Mouse (Mus musculus) spleen, postnatal 14 days (tissue): Measurements from ENCODE around the gene Alkbh2.

Experiments used
- DNase-seq, 2 experiments: peaks; one replicate each; pipeline ENCODE4 v3.0.0; 2021 to 2022; ENCODE audit warnings: low spot score in 2 of 2

The Alkbh2 gene

DNA sequence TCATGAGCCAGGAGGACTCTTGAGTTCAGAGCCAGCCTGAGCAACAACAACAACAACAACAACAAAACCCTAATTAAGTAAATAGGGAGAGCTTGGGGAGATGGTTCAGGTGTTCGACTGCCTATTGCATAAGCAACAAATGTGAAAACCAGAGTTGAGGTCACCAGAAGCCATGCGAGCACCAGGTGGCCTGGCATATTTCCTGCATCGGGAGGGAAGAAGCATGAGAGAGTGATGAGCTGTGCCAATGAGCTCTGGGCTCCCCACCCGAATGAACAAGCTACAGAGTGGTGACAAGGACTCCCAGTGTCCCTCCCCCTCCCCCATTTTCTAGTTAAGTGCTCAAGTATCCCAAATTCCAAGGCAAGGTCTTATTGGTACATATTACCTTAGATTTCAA lies 26.1 kb downstream of the Alkbh2 start:
- DNase-seq: no peak

DNA sequence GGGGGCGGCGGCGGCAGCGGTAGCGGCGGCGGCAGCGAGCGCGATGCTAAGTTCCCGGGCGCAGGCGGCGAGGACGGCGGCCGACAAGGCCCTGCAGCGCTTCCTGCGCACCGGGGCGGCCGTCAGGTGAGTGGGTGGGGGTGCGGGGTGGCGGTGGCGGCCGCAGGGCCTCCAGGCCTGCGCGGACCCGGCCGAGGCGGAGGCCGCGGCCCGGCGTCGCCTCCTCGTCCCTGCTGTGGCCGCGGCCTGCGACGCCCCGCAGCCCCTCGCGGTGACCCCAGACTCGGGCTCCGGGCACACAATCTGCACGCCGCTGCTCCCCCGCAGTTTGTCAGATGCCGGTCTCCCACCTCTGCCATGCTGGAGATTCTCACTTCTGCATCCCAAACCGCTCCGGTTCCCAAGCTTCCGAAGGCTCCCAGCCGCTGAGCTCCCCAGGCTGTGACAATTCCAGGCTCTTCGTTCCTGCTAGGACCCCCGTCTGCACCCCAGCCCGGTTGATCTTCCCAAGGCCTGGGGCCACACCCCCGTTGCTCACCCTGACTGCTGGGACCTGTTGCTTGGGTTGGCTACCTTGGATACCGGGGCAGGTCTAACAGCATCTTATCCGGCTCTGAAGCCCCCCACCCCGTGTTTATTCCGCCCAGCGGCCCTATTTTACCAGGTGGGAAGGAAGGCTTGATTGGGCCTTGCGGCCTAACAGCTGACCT lies 27.5 kb downstream of the Alkbh2 start:
- no peak for DNase-seq

DNA sequence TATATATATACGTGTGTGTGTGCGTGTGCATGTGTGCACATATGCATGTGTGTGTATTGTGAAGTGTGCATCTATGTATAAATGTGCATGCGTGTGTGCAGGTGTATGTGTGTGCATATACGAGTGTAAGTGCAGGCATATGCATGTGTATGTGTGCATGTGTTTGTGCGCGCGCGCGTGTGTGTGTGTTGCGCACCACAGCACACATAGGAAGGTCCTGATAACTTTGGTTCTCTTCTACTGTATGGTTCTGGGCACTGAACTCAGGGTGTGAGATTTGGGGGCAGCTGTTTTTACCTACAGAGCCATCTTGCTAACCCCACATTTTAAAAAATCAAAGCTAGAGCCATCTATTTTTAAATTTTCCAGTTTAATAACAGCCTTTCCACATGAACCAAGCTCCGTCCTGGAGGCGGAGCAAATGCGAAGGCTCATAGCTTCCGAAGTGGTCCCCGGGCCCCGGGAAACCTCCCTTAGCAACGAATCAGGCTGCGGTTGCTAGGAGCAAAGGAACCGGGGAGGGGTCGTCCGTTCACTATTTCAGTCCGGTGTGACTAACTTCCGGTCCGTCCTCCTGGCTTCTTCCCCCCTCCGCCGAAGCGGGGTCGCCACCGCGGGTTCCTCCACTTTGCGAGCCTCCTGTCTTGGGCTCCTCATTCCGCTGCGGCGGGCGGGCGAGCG lies 28.2 kb downstream of the Alkbh2 start:
- DNase-seq: peak; percentile 76 to 85

DNA sequence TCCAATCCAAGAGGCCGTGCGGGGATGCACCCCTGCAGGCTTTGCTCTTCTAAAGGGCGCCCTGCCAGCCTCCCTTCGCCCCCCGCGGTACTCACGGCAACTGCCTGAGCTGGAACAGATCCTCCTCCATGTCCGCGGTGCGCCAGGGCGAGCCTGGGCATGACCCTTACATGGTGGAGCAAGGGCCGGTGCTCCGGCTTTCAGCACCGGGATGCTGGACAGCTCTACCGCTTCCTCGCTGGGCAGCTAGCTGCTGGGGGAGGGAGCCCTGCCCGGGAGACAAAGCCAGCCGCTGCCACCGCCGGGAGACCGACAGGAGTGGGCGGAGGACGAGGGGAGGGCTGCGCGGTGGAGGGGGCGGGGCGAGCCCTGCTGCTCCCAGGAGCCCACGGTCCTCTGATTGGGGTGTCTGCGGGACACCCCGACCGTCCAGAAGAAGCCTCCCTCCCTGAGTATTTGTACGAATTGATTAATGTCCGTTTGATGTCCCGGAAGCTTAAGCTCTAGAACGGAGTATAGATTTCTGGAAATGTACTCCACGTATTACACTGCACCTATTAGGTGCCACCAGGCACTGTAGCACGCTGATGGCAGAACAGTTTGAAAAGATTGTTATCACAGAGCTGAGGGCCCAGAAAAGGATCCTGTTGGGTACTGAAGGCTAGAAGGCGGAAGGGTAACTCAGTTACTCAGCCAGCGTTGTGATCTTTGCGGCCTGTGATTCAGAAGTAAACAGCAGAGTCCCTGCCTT lies 36.8 kb downstream of the Alkbh2 start, which contains the start of gene Svop:
TSS of gene Svop (minus strand) at position 514 of the 751 bp plus-strand sequence.
- peak in 1 of 2 experiments; percentile 39 for DNase-seq

DNA sequence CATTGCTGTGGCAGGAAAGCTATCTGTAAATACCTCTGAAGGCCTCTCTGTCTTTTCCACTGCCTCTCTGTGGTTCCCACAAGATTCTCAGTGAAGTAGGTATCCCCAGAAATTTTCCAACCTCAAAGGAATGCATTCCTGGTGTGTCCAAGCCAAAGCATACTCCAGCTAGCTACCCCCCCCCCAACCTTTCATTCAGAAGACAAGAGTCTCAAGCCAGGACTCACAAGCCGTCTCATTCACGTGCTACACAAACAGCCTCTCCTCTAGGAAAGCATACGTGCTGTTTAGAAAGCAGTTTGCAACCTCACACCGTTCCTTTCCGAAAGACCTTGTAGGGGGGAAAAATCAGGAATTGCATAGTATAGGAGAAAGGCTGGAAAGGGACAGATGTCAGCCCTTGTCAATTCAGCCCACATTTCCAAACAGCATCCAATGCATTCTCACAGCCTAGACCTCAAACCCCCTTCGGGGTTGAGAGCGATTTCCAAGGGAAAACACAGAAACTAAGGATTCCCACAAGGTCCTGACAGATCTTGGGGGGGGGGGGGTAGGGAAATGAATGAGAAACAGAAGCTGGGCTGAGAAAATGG lies 37.5 kb downstream of the Alkbh2 start:
- DNase-seq: no peak

DNA sequence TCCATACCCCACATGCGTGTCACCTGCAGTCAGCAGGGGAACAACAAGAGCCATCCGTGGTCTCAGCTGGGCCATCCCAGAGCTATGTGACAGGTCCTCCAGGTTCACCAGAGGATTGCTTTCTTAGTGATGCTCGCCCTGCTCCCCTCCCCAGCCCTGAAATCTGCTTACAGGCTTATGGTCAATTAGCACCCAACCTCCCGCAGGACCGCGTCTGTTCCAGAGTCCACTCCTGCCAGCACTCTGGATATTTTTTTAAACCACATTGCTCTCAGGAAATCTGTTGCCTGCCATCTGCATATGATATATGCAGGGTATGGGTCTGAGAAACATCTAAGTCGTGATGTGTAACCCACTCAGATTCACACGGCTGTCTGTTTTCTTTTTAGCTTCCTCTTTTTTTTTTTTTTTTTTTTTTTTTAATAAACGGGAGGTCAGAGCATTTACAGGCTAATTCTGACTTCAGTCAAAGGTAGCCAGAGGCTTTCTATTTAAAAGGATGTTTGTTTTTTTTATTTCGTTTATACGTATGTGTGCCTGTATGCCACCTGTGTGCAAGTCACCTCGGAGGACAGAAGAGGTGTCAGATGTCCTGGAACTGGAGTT lies 40.0 kb downstream of the Alkbh2 start:
- no peak for DNase-seq

DNA sequence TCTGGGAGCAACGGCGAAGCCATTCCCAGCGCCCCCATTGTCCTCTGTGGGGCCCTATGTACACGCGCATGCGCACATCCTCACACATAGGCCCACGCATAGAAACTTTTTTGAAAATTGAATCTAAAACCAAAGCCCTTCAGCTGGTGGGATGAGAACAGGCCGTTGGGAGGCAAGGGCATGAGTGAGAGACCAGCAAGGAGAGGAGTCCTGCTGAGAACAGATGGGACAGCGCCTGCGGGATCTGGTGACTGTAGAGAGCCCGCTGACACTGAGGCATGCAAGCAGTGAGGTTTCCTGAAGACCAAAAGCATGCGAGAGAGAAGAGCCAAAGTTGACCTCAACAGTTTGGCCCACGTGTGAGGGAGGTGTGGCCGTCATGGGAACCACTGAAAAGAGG lies 42.5 kb downstream of the Alkbh2 start:
- no peak for DNase-seq

DNA sequence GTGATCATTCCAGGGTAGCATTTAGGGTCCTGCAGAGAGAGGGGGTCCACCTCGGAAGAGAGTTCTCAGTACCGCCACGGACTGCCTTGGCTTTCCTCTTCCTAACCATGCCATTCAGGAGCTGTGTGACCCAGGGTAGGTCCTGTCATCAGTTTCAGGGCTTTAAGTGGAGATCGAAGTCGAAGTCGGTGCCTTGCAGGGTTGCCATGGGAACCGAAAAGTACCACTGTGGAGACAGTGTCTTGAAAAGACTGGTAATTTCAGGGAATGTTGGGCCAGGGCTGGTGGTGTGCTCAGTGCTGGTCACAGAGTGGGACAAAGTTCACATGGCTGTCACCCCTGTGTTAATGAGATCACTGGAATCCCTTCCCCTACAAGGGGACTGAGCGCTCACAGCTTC lies 51.0 kb downstream of the Alkbh2 start:
- no peak for DNase-seq
